Mouse (Mus musculus): ENCODE measurements around the gene Fryl. TPM values are rescaled to one million over a fixed set of nuclear protein-coding genes. Genes with fewer than 3 reads are reported as not detected.

Gene Fryl
- polyA plus RNA-seq, 1 experiment from 2014 or later = 32.4 TPM

DNA sequence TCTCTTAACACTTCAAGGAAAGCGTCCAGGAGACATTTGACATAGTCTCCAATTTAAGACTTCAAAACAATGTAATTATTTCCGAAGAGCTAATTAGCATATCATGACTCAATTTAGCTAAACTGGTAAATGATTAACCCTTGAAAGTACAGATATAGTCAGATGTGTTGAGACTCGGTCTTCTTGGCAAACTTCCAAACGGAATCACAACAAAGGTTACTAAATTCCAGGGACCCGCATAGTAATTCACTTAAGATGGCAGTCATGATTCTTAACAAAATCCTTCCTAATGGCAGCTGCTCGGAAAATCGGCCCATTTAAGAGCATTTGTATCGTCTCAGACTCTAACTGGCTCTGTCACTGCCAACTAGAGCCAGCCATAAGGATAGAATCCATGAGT lies 266.7 kb downstream of the Fryl start:
- H3K9ac ChIP-seq (ENCODE audit: low read length) = no peak overlapping the region
- no peak overlapping the region for H3K4me2 ChIP-seq (ENCODE audit: low read length)
- no peaks in the 10 kb centered on the region for H3K9me3 ChIP-seq (replicated peaks; ENCODE audit: control insufficient read depth, low read length)
- no peaks in the 10 kb centered on the region for H3K36me3 ChIP-seq (ENCODE audit: control insufficient read depth, insufficient read depth, low read length)
- no peak overlapping the region for H3K4me3 ChIP-seq (ENCODE audit: low read depth, low read length)
- H3K4me1 ChIP-seq (ENCODE audit: control insufficient read depth, insufficient read depth, low read length) = peaks cover 6% of the 10 kb centered on the region
- WGBS = 20% methylated on average over 8 of the region's 8 CpGs
- H3K27me3 ChIP-seq (replicated peaks; ENCODE audit: control insufficient read depth, insufficient read depth, low read length) = no peaks in the 10 kb centered on the region
- peak; percentile 58 for DNase-seq (ENCODE audit: low spot score)
- ATAC-seq = no peak
- no peak overlapping the region; the same call in 1 of the 2 replicates for H3K27ac ChIP-seq (ENCODE audit: low read depth, low read length)

DNA sequence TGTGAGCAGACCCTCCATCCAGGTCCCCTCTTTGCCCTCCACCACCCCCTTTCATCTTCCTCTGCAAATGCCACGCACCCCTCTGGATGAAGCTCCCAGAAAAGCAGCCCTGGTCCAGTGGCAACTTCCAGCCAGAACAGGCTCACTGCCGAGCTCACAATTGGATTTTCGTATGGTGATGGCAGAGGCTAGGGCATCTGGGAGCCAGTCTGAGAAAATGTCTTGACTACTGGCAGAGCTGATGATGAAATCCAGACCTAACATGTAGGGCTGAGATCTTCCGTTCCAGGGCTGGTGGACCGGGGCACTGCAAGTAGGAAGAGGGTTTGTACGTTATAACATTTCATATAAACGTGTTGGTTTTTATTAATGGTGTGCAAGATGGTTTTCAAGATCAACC lies 268.6 kb downstream of the Fryl start:
- Histone ChIP-seq H3K4me1 (ENCODE audit: control insufficient read depth, insufficient read depth, low read length) (no peaks in the 10 kb centered on the region), H3K4me2 (ENCODE audit: low read length) (no peak overlapping the region), H3K36me3 (ENCODE audit: control insufficient read depth, insufficient read depth, low read length) (no peaks in the 10 kb centered on the region), H3K9me3 (replicated peaks; ENCODE audit: control insufficient read depth, low read length) (no peaks in the 10 kb centered on the region), H3K9ac (ENCODE audit: low read length) (no peak overlapping the region), H3K27ac (ENCODE audit: low read depth, low read length) (no peak overlapping the region), H3K27me3 (replicated peaks; ENCODE audit: control insufficient read depth, insufficient read depth, low read length) (no peaks in the 10 kb centered on the region), H3K4me3 (ENCODE audit: low read depth, low read length) (no peak overlapping the region)
- ATAC-seq = no peak
- no peak for DNase-seq (ENCODE audit: low spot score)
- 94% methylated on average over 7 of the region's 7 CpGs for WGBS

DNA sequence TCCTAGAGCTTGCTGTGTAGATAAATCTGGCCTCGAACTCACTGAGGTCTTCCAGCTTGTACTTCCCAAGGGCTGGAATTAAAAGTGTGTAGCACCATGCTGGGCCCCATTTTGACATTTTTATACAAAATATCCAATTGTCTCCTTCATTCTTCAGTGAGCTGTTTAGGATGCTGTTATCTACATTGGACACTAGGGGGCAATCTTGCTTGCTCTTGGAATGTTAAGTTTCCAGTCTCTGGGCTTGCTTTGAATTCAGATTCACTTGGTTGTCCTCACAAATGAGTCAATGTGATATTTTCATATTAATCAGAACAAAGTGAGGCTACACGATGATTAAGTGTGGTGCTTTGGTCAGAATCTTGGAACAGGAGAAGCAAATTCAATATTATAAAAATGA lies 272.3 kb downstream of the Fryl start:
- Histone ChIP-seq H3K4me3 (ENCODE audit: low read depth, low read length) (no peak overlapping the region), H3K36me3 (ENCODE audit: control insufficient read depth, insufficient read depth, low read length) (peaks cover 17% of the 10 kb centered on the region), H3K27ac (ENCODE audit: low read depth, low read length) (no peak overlapping the region), H3K4me2 (ENCODE audit: low read length) (no peak overlapping the region), H3K4me1 (ENCODE audit: control insufficient read depth, insufficient read depth, low read length) (no peaks in the 10 kb centered on the region), H3K9ac (ENCODE audit: low read length) (no peak overlapping the region), H3K9me3 (replicated peaks; ENCODE audit: control insufficient read depth, low read length) (no peaks in the 10 kb centered on the region), H3K27me3 (replicated peaks; ENCODE audit: control insufficient read depth, insufficient read depth, low read length) (no peaks in the 10 kb centered on the region)
- ATAC-seq = no peak
- WGBS = 8% methylated on average over 2 of the region's 2 CpGs
- peak; percentile 89 for DNase-seq (ENCODE audit: low spot score)

DNA sequence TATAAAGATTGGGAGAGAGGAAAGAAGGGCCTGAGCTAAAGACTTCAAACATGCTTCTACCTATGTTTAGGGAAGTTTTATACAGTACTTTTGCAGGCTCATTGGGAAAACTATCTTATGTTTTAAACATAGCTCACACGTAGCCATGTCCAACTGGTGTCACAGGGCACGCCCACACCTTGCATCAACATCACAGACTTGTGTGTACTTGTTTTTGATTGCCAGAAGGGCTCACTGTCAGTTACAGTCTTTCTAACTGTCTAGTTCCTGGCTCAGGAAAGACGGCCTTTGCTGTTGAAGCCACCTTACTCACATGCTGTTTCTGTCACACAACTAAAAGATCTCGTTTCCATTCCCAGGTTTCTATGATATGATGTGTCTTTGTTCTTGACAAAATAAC lies 279.9 kb downstream of the Fryl start:
- Histone ChIP-seq H3K27ac (ENCODE audit: low read depth, low read length) (no peak overlapping the region), H3K27me3 (replicated peaks; ENCODE audit: control insufficient read depth, insufficient read depth, low read length) (no peaks in the 10 kb centered on the region), H3K9me3 (replicated peaks; ENCODE audit: control insufficient read depth, low read length) (no peaks in the 10 kb centered on the region), H3K4me1 (ENCODE audit: control insufficient read depth, insufficient read depth, low read length) (no peaks in the 10 kb centered on the region), H3K9ac (ENCODE audit: low read length) (no peak overlapping the region), H3K4me2 (ENCODE audit: low read length) (no peak overlapping the region), H3K4me3 (ENCODE audit: low read depth, low read length) (no peak overlapping the region), H3K36me3 (ENCODE audit: control insufficient read depth, insufficient read depth, low read length) (peaks cover 53% of the 10 kb centered on the region)
- ATAC-seq (no peak), DNase-seq (ENCODE audit: low spot score) (no peak)
- whole genome bisulfite sequencing = 86% methylated on average over 4 of the region's 4 CpGs

DNA sequence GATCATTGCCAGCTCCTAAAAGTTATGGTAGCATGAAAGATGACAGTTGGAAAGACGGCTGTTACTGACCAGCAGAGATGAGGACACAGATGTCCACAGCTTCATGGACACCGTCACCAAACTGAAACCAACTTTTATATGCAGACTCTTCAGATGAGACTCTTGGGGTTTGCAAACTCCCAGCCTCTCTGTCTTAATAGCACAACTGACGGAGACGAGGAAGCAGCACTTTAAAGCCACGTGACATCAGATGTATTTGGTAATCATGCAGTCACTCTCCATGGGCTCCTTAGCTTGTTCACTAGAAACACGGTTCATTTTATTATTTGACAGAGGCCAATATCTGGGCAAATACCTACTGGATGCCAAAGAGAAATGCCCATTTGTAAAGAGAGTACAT lies 280.4 kb downstream of the Fryl start:
- 92% methylated on average over 6 of the region's 6 CpGs for WGBS
- no peak overlapping the region for H3K9ac ChIP-seq (ENCODE audit: low read length)
- no peaks in the 10 kb centered on the region for H3K4me1 ChIP-seq (ENCODE audit: control insufficient read depth, insufficient read depth, low read length)
- H3K9me3 ChIP-seq (replicated peaks; ENCODE audit: control insufficient read depth, low read length) = no peaks in the 10 kb centered on the region
- no peak overlapping the region for H3K4me3 ChIP-seq (ENCODE audit: low read depth, low read length)
- no peaks in the 10 kb centered on the region for H3K27me3 ChIP-seq (replicated peaks; ENCODE audit: control insufficient read depth, insufficient read depth, low read length)
- DNase-seq (ENCODE audit: low spot score) (no peak), ATAC-seq (no peak)
- no peak overlapping the region for H3K4me2 ChIP-seq (ENCODE audit: low read length)
- H3K36me3 ChIP-seq (ENCODE audit: control insufficient read depth, insufficient read depth, low read length) = peaks cover 54% of the 10 kb centered on the region
- no peak overlapping the region for H3K27ac ChIP-seq (ENCODE audit: low read depth, low read length)

DNA sequence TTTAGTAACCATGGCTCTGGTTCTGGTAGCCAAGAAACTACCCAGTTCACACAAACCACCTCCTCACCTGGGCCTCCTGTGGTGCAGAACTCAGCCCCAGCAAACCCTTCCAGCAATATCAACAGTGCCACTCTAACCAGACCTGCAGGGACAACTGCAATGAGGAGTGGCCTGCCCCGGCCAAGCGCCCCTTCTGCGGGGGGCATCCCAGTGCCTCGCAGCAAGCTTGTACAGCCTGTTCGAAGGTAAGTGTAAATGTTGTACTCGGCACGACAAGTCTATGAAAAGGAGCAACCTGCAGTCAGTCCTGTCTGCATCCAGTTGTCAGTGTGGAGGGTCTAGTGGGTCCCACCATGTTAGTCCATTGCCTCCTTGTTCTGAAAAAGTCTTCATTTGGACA lies 281.8 kb downstream of the Fryl start, which contains the start of gene Gm10135:
Gm10135 (minus strand) TSS at position 101 of the 400 bp plus-strand sequence.
- WGBS = 96% methylated on average over 7 of the region's 7 CpGs
- H3K9ac ChIP-seq (ENCODE audit: low read length) = no peak within 1 kb of the TSS
- peaks cover 48% of the 10 kb centered on the region for H3K36me3 ChIP-seq (ENCODE audit: control insufficient read depth, insufficient read depth, low read length)
- no peaks in the 10 kb centered on the region for H3K9me3 ChIP-seq (replicated peaks; ENCODE audit: control insufficient read depth, low read length)
- no peak within 1 kb of the TSS for H3K4me2 ChIP-seq (ENCODE audit: low read length)
- H3K27ac ChIP-seq (ENCODE audit: low read depth, low read length) = no peak within 1 kb of the TSS
- no peaks in the 10 kb centered on the region for H3K4me1 ChIP-seq (ENCODE audit: control insufficient read depth, insufficient read depth, low read length)
- ATAC-seq = no peak
- no peak for DNase-seq (ENCODE audit: low spot score)
- H3K4me3 ChIP-seq (ENCODE audit: low read depth, low read length) = no peak within 1 kb of the TSS
- H3K27me3 ChIP-seq (replicated peaks; ENCODE audit: control insufficient read depth, insufficient read depth, low read length) = no peaks in the 10 kb centered on the region

DNA sequence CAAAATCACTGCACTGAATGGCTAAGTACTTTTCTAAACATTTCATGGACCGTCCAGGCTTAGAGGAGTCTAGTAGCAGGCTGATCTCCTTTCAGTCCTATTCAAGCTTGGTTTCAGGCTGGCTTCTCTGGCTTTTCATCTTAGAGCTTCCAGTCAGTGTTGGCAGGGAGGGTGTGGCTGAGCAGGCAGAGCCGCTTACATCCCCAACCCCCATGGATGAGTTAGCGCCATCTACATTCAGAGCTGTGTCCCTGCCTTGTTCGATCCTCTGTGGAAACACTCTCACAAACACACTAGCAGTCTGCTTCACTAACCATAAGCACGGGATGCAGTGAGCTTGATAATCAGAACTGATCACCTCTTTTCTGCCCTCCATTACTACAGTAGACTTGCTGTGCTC lies 283.5 kb downstream of the Fryl start:
- no peak overlapping the region for H3K27ac ChIP-seq (ENCODE audit: low read depth, low read length)
- ATAC-seq = no peak
- H3K4me3 ChIP-seq (ENCODE audit: low read depth, low read length) = no peak overlapping the region
- DNase-seq (ENCODE audit: low spot score) = peak; percentile 25
- no peaks in the 10 kb centered on the region for H3K4me1 ChIP-seq (ENCODE audit: control insufficient read depth, insufficient read depth, low read length)
- no peaks in the 10 kb centered on the region for H3K27me3 ChIP-seq (replicated peaks; ENCODE audit: control insufficient read depth, insufficient read depth, low read length)
- no peak overlapping the region for H3K9ac ChIP-seq (ENCODE audit: low read length)
- H3K4me2 ChIP-seq (ENCODE audit: low read length) = no peak overlapping the region
- no peaks in the 10 kb centered on the region for H3K9me3 ChIP-seq (replicated peaks; ENCODE audit: control insufficient read depth, low read length)
- H3K36me3 ChIP-seq (ENCODE audit: control insufficient read depth, insufficient read depth, low read length) = peaks cover 54% of the 10 kb centered on the region
- 43% methylated on average over 5 of the region's 5 CpGs for WGBS

DNA sequence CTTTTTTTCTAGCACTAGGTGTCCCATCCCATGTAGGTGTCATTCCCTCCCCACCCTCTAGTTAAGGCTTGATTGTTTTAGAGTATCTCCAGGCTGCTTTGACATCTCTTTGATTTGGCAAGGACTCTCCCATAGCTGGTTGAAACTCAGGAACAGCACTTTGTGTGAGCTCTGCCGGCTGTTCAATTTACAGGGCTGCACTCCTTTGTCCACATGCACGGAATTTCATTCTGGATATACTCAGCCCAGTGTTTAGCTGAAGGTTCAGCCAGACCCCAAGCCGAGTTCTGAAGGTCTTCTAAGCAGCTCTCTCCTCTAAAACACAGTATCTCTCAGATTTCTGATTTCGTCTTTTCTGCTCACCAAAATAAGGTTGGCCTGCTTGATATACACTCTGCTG lies 284.0 kb downstream of the Fryl start:
- Histone ChIP-seq H3K4me1 (ENCODE audit: control insufficient read depth, insufficient read depth, low read length) (no peaks in the 10 kb centered on the region), H3K27ac (ENCODE audit: low read depth, low read length) (no peak overlapping the region), H3K36me3 (ENCODE audit: control insufficient read depth, insufficient read depth, low read length) (peaks cover 54% of the 10 kb centered on the region), H3K4me2 (ENCODE audit: low read length) (no peak overlapping the region), H3K9me3 (replicated peaks; ENCODE audit: control insufficient read depth, low read length) (no peaks in the 10 kb centered on the region), H3K9ac (ENCODE audit: low read length) (no peak overlapping the region), H3K4me3 (ENCODE audit: low read depth, low read length) (no peak overlapping the region), H3K27me3 (replicated peaks; ENCODE audit: control insufficient read depth, insufficient read depth, low read length) (no peaks in the 10 kb centered on the region)
- ATAC-seq = no peak
- WGBS = 58% methylated on average over 4 of the region's 4 CpGs
- DNase-seq (ENCODE audit: low spot score) = no peak

All from forebrain, embryonic 14.5 days (tissue).